Comparison of ENCODE assay signal across 10 mouse cellular contexts in genomic region chr2:33702705-33703104, GRCm38 (mm10).
A peak's percentile ranks its signal among the peaks of the same experiment; 100 is the strongest.
DNase-seq lines count a peak whose midpoint lies in the region; ATAC-seq lines count a peak whose summit lies in the region.
"Had no signal": no experiment of that assay in that cellular context is flagged by ENCODE, and none has a peak within 500 bp of the region (broad histone marks: within the 10 kb centered on the region; RNA-seq: fewer than 3 reads in every experiment).

No protein-coding gene starts in this region.

- intact Hi-C loops in heart, postnatal 10 days (cut with DNase I): no loop called here

- WGBS in midbrain, embryonic 10.5 days: 64% methylated on average over 5 of the region's 5 CpGs
- WGBS in midbrain, embryonic 14.5 days: 56% methylated on average over 5 of the region's 5 CpGs

- H3K27ac ChIP-seq in midbrain, embryonic 10.5 days (replicated peaks): peak overlapping the region; percentile 33
- no peak overlapping the region for H3K27ac ChIP-seq in midbrain, embryonic 14.5 days (replicated peaks; ENCODE audit: low read depth, low read length)
- H3K27ac ChIP-seq: macrophage; neural tube, embryonic 12.5 days had no signal

- no peak overlapping the region for H3K4me3 ChIP-seq in midbrain, embryonic 10.5 days
- H3K4me3 ChIP-seq in midbrain, embryonic 14.5 days (replicated peaks; ENCODE audit: low read depth, low read length): no peak overlapping the region
- H3K4me3 ChIP-seq: neural tube, embryonic 12.5 days had no signal

- peaks cover 73% of the 10 kb centered on the region for H3K27me3 ChIP-seq in midbrain, embryonic 10.5 days (ENCODE audit: low read depth, poor library complexity, severe bottlenecking)
- H3K27me3 ChIP-seq in midbrain, embryonic 14.5 days (ENCODE audit: control insufficient read depth, insufficient read depth, low read length): peaks cover 10% of the 10 kb centered on the region; the same call in 1 of the 2 replicates

- peaks cover 61% of the 10 kb centered on the region for H3K4me1 ChIP-seq in midbrain, embryonic 10.5 days
- H3K4me1 ChIP-seq in midbrain, embryonic 14.5 days (ENCODE audit: control insufficient read depth, insufficient read depth, low read length): peaks cover 15% of the 10 kb centered on the region; the same call in 1 of the 2 replicates

- no peak for DNase-seq in midbrain, embryonic 10.5 days (ENCODE audit: low spot score)
- DNase-seq in midbrain, embryonic 14.5 days: no peak
- peak; percentile 86 to 87 for DNase-seq in adrenal gland, postnatal 36 days
- peak; percentile 61 to 73 for DNase-seq in heart, postnatal 10 days
- peak; percentile 47 for DNase-seq in lung, postnatal 36 days
- no peak for DNase-seq in thymus, adult 18-20 months
- no peak for DNase-seq in spleen, postnatal 4 days (ENCODE audit: low spot score in 2 of 2)

- H3K4me2 ChIP-seq in midbrain, embryonic 14.5 days (ENCODE audit: low read length): no peak overlapping the region
- H3K4me2 ChIP-seq: neural tube, embryonic 12.5 days had no signal

- no peaks in the 10 kb centered on the region for H3K9me3 ChIP-seq in midbrain, embryonic 10.5 days (replicated peaks)
- H3K9me3 ChIP-seq in midbrain, embryonic 14.5 days (ENCODE audit: control insufficient read depth, low read length): no peaks in the 10 kb centered on the region

- no peaks in the 10 kb centered on the region for H3K36me3 ChIP-seq in midbrain, embryonic 10.5 days
- H3K36me3 ChIP-seq in midbrain, embryonic 14.5 days (ENCODE audit: control insufficient read depth, insufficient read depth, low read length): no peaks in the 10 kb centered on the region
- H3K36me3 ChIP-seq: neural tube, embryonic 12.5 days had no signal

- H3K9ac ChIP-seq in midbrain, embryonic 14.5 days (replicated peaks; ENCODE audit: low read length): no peak overlapping the region
- H3K9ac ChIP-seq: neural tube, embryonic 12.5 days had no signal

- no peak for ATAC-seq in midbrain, embryonic 14.5 days (ENCODE audit: low FRiP score, low TSS enrichment)
- ATAC-seq in granulocyte monocyte progenitor cell, adult 5-6 weeks (replicated peaks; ENCODE audit: poor library complexity, severe bottlenecking): no peak

Comparison
In these comparisons a context has a peak if more than half of its experiments do, and no peak if none do; other contexts are left out.
1. DNase-seq: peak in adrenal gland, postnatal 36 days (2 of 2), heart, postnatal 10 days (2 of 2) and lung, postnatal 36 days (single experiment); none in midbrain, embryonic 10.5 days (single experiment), midbrain, embryonic 14.5 days (single experiment), thymus, adult 18-20 months (0 of 2) and spleen, postnatal 4 days (0 of 2).